In the genomic region with DNA sequence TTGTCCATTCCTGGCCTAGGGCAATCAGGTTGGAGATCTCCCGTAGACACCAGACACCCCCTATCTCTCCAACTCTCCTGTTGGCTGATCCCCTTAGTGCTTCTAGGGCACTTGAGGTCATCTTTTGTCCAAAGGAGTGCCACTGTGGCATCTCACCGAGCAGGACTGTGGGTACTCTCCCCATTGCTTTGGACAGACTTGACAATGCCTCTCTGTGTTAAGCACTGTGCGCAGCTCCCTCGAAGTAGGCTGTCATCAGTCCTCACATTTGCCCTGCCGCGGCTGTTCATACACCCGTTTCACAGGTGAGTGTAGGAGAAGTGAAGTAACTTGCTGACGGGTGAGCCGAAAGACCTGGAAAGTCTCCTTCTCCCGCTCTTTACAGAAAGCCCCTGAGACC, we compare ENCODE assay signal across 23 mouse cellular contexts.
A peak's percentile ranks its signal among the peaks of the same experiment; 100 is the strongest.
DNase-seq lines count a peak whose midpoint lies in the region; ATAC-seq and TF ChIP-seq lines count a peak whose summit lies in the region.
"Had no signal": no experiment of that assay in that cellular context is flagged by ENCODE, and none has a peak within 500 bp of the region (broad histone marks: within the 10 kb centered on the region; RNA-seq: fewer than 3 reads in every experiment).

No protein-coding gene starts in this region.

- no peak overlapping the region for H3K4me3 ChIP-seq in hindbrain, embryonic 12.5 days
- no peak overlapping the region for H3K4me3 ChIP-seq in hindbrain, embryonic 13.5 days
- H3K4me3 ChIP-seq in lung, embryonic 15.5 days: peak overlapping the region; percentile 2; the same call in 1 of the 2 replicates
- H3K4me3 ChIP-seq in lung, adult 2 months (replicated peaks; ENCODE audit: extremely low read depth, low read depth, low read length): no peak overlapping the region
- H3K4me3 ChIP-seq in liver, embryonic 12.5 days: no peak overlapping the region
- H3K4me3 ChIP-seq: embryonic facial prominence, embryonic 13.5 days; hindbrain, embryonic 15.5 days; left cerebral cortex, adult 2 months; liver, embryonic 15.5 days; myocyte had no signal

- no peak for TF ChIP-seq CTCF in lung, adult 2 months (IDR thresholded peaks at IDR 0.05; ENCODE audit: insufficient read depth, low read length)

- no peaks in the 10 kb centered on the region for H3K36me3 ChIP-seq in hindbrain, embryonic 12.5 days
- no peaks in the 10 kb centered on the region for H3K36me3 ChIP-seq in hindbrain, embryonic 13.5 days
- H3K36me3 ChIP-seq in lung, embryonic 15.5 days: no peaks in the 10 kb centered on the region
- no peaks in the 10 kb centered on the region for H3K36me3 ChIP-seq in liver, embryonic 12.5 days
- H3K36me3 ChIP-seq: embryonic facial prominence, embryonic 13.5 days; hindbrain, embryonic 15.5 days; liver, embryonic 15.5 days had no signal

- H3K9ac ChIP-seq in hindbrain, embryonic 12.5 days: no peak overlapping the region
- no peak overlapping the region for H3K9ac ChIP-seq in hindbrain, embryonic 13.5 days
- peak overlapping the region; percentile 14; the same call in 1 of the 2 replicates for H3K9ac ChIP-seq in lung, embryonic 15.5 days
- no peak overlapping the region for H3K9ac ChIP-seq in liver, embryonic 12.5 days
- H3K9ac ChIP-seq: embryonic facial prominence, embryonic 13.5 days; hindbrain, embryonic 15.5 days; liver, embryonic 15.5 days had no signal

- H3K27me3 ChIP-seq in hindbrain, embryonic 12.5 days: peaks cover 8% of the 10 kb centered on the region
- peaks cover 14% of the 10 kb centered on the region for H3K27me3 ChIP-seq in hindbrain, embryonic 13.5 days
- no peaks in the 10 kb centered on the region for H3K27me3 ChIP-seq in lung, embryonic 15.5 days
- no peaks in the 10 kb centered on the region; the same call in 1 of the 2 replicates for H3K27me3 ChIP-seq in liver, embryonic 12.5 days (replicated peaks)
- H3K27me3 ChIP-seq: hindbrain, embryonic 15.5 days; Patski had no signal

- no peak for TF ChIP-seq POLR2A in lung, adult 2 months (IDR thresholded peaks at IDR 0.05; ENCODE audit: borderline replicate concordance, extremely low read depth, low read depth, low read length)

- H3K9me3 ChIP-seq in hindbrain, embryonic 12.5 days (replicated peaks): no peaks in the 10 kb centered on the region
- no peaks in the 10 kb centered on the region for H3K9me3 ChIP-seq in hindbrain, embryonic 13.5 days
- H3K9me3 ChIP-seq in lung, embryonic 15.5 days: no peaks in the 10 kb centered on the region
- no peaks in the 10 kb centered on the region for H3K9me3 ChIP-seq in liver, embryonic 12.5 days (replicated peaks)
- H3K9me3 ChIP-seq: embryonic facial prominence, embryonic 13.5 days; hindbrain, embryonic 15.5 days; liver, embryonic 15.5 days had no signal

- peak; percentile 85 for DNase-seq in heart, adult 11 months
- no peak for DNase-seq in heart, postnatal 14 days
- DNase-seq in lung, adult 2 months: no peak
- no peak for DNase-seq in c-Kit-positive CD71-positive TER-119-positive erythroid progenitor cells, embryonic 14.5 days (ENCODE audit: low spot score)
- DNase-seq: adrenal gland, adult 8-10 months; cerebellum, adult 9-11 months; gastrocnemius, postnatal 14 days; kidney, postnatal 25 days; layer of hippocampus, adult 9-11 months; midbrain, embryonic 14.5 days had no signal

- 79% methylated on average over 10 of the region's 10 CpGs for WGBS in hindbrain, embryonic 12.5 days
- 85% methylated on average over 10 of the region's 10 CpGs for WGBS in hindbrain, embryonic 13.5 days
- 53% methylated on average over 10 of the region's 10 CpGs for WGBS in lung, embryonic 15.5 days
- 72% methylated on average over 10 of the region's 10 CpGs for WGBS in lung, adult 2 months
- WGBS in liver, embryonic 12.5 days (ENCODE audit: insufficient replicate concordance): 73% methylated on average over 10 of the region's 10 CpGs

- intact Hi-C loops in heart, postnatal 14 days (cut with DNase I): loop anchor here (5.0 kb wide), 1 partner anchor 103 kb away; no protein-coding TSS in a partner anchor

- ATAC-seq in hindbrain, embryonic 12.5 days (ENCODE audit: low FRiP score): no peak
- no peak for ATAC-seq in hindbrain, embryonic 13.5 days (ENCODE audit: low FRiP score)
- ATAC-seq in lung, embryonic 15.5 days (ENCODE audit: borderline replicate concordance, extremely low read depth, low FRiP score, low TSS enrichment): no peak
- ATAC-seq in liver, embryonic 12.5 days: no peak
- ATAC-seq: CD4-positive, CD25-positive, alpha-beta regulatory T cell, adult 4 months; forebrain, embryonic 14.5 days; intestine, embryonic 16.5 days; Patski had no signal

- peaks cover 37% of the 10 kb centered on the region for H3K4me1 ChIP-seq in hindbrain, embryonic 12.5 days
- H3K4me1 ChIP-seq in hindbrain, embryonic 13.5 days (replicated peaks): peaks cover 38% of the 10 kb centered on the region
- H3K4me1 ChIP-seq in lung, embryonic 15.5 days: peaks cover 40% of the 10 kb centered on the region
- H3K4me1 ChIP-seq in lung, adult 2 months (ENCODE audit: control insufficient read depth, insufficient read depth, low read length): peaks cover 3% of the 10 kb centered on the region
- peaks cover 31% of the 10 kb centered on the region for H3K4me1 ChIP-seq in liver, embryonic 12.5 days

- no peak overlapping the region for H3K4me2 ChIP-seq in hindbrain, embryonic 12.5 days (replicated peaks)
- no peak overlapping the region for H3K4me2 ChIP-seq in hindbrain, embryonic 13.5 days
- H3K4me2 ChIP-seq in lung, embryonic 15.5 days: peak overlapping the region; percentile 39
- H3K4me2 ChIP-seq in liver, embryonic 12.5 days: peak overlapping the region; percentile 36
- H3K4me2 ChIP-seq: embryonic facial prominence, embryonic 13.5 days; hindbrain, embryonic 15.5 days; liver, embryonic 15.5 days had no signal

- peak overlapping the region; percentile 1; the same call in 1 of the 2 replicates for H3K27ac ChIP-seq in hindbrain, embryonic 12.5 days
- H3K27ac ChIP-seq in hindbrain, embryonic 13.5 days: no peak overlapping the region
- H3K27ac ChIP-seq in lung, embryonic 15.5 days: peak overlapping the region; percentile 92
- H3K27ac ChIP-seq in liver, embryonic 12.5 days: peak overlapping the region; percentile 27; the same call in 1 of the 2 replicates
- H3K27ac ChIP-seq: embryonic facial prominence, embryonic 13.5 days; hindbrain, embryonic 15.5 days; left cerebral cortex, adult 2 months; liver, embryonic 15.5 days had no signal

Comparison
In these comparisons a context has a peak if more than half of its experiments do, and no peak if none do; other contexts are left out.
1. H3K4me2 ChIP-seq: peak in lung, embryonic 15.5 days (single experiment) and liver, embryonic 12.5 days (single experiment); none in hindbrain, embryonic 12.5 days (single experiment) and hindbrain, embryonic 13.5 days (single experiment).